Mouse (Mus musculus): ENCODE measurements around the gene Olfr1185-ps1. TPM values are rescaled to one million over a fixed set of nuclear protein-coding genes. Genes with fewer than 3 reads are reported as not detected.
"Not testable (repeated sequence)": the region's sequence is repeated elsewhere in the genome, so short reads cannot be mapped to it uniquely, and the experiment has no call there.

The Olfr1185-ps1 gene
- polyA plus RNA-seq (2014; fragmentation: Nextera tagmentation; extraction: Ambion mirVana) = not detected in 2 replicates

DNA sequence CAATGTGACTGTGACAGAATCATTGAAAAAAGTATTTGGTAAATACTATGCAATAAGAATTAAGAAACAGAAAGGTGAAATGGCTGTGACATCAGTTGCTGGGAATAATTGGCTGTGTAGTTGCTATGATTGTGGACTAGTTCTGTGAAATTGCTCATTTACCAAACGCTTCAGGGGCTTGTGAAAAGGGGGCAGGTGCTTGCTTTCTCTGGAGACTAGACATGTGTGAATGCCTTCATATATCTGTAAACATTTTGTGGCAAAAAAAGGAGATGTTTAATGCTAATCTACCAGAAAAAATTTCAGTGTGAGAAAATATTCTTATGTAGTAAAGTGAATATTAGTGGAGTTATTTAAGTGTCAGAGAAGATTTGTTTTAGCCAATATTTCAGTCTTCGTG lies at the start of gene Olfr1185-ps1:
Olfr1185-ps1 (plus strand) TSS at position 301 of the 400 bp plus-strand sequence.
- Histone ChIP-seq H3K9ac (replicated peaks; ENCODE audit: low read length) (no peak within 1 kb of the TSS), H3K4me2 (ENCODE audit: low read depth, low read length) (no peak within 1 kb of the TSS), H3K36me3 (replicated peaks; ENCODE audit: control insufficient read depth, insufficient read depth, low read depth, low read length) (no peaks in the 10 kb centered on the region), H3K27ac (replicated peaks; ENCODE audit: low read depth, low read length) (no peak within 1 kb of the TSS), H3K4me1 (ENCODE audit: control insufficient read depth, insufficient read depth, low read length) (no peaks in the 10 kb centered on the region), H3K4me3 (ENCODE audit: low read depth, low read length) (no peak within 1 kb of the TSS), H3K9me3 (replicated peaks; ENCODE audit: control insufficient read depth, low read length) (no peaks in the 10 kb centered on the region), H3K27me3 (ENCODE audit: control insufficient read depth, insufficient read depth, low read length) (no peaks in the 10 kb centered on the region)
- ATAC-seq (replicated peaks; ENCODE audit: insufficient number of reproducible peaks, low FRiP score, low TSS enrichment, low read depth) = no peak
- DNase-seq (ENCODE audit: low spot score) = no peak
- WGBS = 77% methylated on average over 2 of the region's 2 CpGs

DNA sequence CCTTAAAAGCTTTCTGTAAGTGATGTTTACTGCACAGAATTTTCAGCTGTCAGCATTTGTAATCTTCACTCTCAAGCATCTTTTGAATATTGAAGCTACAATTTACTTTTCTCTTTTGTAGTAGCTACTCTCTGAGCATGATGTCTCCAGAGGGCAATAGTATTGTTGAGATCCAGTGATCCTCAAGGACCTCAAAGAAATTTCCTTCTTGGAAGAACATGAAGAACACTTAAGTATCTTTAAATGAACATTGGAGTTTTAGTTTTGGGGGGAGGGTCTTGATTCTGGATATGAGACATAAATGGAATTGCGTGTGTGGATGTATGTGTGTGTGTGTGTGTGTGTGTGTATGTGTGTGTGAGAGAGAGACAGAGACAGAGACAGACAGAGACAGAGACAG lies 44.1 kb upstream of the Olfr1185-ps1 start, which contains the start of gene Gm13757:
Gm13757 (minus strand) TSS at position 101 of the 400 bp plus-strand sequence.
- Histone ChIP-seq H3K4me3 (ENCODE audit: low read depth, low read length) (no peak within 1 kb of the TSS), H3K9me3 (replicated peaks; ENCODE audit: control insufficient read depth, low read length) (no peaks in the 10 kb centered on the region), H3K9ac (replicated peaks; ENCODE audit: low read length) (no peak within 1 kb of the TSS), H3K27ac (replicated peaks; ENCODE audit: low read depth, low read length) (no peak within 1 kb of the TSS), H3K27me3 (ENCODE audit: control insufficient read depth, insufficient read depth, low read length) (no peaks in the 10 kb centered on the region), H3K4me1 (ENCODE audit: control insufficient read depth, insufficient read depth, low read length) (no peaks in the 10 kb centered on the region), H3K36me3 (replicated peaks; ENCODE audit: control insufficient read depth, insufficient read depth, low read depth, low read length) (no peaks in the 10 kb centered on the region), H3K4me2 (ENCODE audit: low read depth, low read length) (no peak within 1 kb of the TSS)
- DNase-seq (ENCODE audit: low spot score) = no peak
- 92% methylated on average over 1 of the region's 1 CpGs for WGBS
- ATAC-seq (replicated peaks; ENCODE audit: insufficient number of reproducible peaks, low FRiP score, low TSS enrichment, low read depth) = no peak

DNA sequence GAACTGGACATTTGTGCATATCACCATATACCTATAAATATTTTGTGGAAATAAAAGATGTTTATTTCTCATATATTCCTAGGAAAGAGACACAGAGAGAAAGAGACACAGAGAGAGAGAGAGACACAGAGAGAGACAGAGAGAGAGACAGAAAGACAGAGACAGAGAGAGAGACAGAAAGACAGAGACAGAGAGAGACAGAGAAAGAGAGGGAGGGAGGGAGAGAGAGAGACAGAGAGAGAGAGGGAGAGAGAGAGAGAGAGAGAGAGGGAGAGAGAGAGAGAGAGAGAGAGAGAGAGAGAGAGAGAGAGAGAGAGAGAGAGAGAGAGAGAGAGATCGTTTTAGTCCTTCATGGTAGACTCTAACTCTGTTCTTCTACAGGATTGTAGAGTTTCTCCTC lies 38.6 kb upstream of the Olfr1185-ps1 start, which contains the start of gene Olfr1183:
Olfr1183 (plus strand) TSS at position 301 of the 400 bp plus-strand sequence.
- not testable (repeated sequence) for ATAC-seq (replicated peaks; ENCODE audit: insufficient number of reproducible peaks, low FRiP score, low TSS enrichment, low read depth); H3K27me3 ChIP-seq (ENCODE audit: control insufficient read depth, insufficient read depth, low read length)
- WGBS = 85% methylated on average over 1 of the region's 1 CpGs

DNA sequence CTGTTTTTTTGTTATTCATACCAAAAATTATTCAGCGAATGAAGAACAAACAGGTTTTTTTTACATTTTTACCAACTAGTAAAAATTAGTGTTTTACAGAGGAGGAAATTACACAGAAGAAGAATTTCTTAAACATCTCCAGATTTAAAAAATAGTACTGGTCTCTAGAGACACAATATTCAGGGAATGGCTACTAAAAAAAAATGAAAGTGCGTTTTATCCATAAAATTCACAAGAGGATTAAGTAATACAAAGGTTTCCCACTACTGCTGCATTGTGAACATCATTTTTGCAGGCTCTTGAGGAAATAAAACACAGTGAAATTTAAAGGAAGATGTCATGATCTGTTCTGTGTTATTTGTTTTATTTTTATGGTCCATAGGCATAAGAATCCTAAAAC lies 9.8 kb upstream of the Olfr1185-ps1 start, which contains the start of gene Olfr1184:
Olfr1184 (plus strand) TSS at position 301 of the 400 bp plus-strand sequence.
- no peaks in the 10 kb centered on the region for H3K36me3 ChIP-seq (replicated peaks; ENCODE audit: control insufficient read depth, insufficient read depth, low read depth, low read length)
- H3K4me3 ChIP-seq (ENCODE audit: low read depth, low read length) = no peak within 1 kb of the TSS
- DNase-seq (ENCODE audit: low spot score) = no peak
- no peak within 1 kb of the TSS for H3K9ac ChIP-seq (replicated peaks; ENCODE audit: low read length)
- H3K9me3 ChIP-seq (replicated peaks; ENCODE audit: control insufficient read depth, low read length) = no peaks in the 10 kb centered on the region
- 88% methylated on average over 2 of the region's 2 CpGs for WGBS
- no peak within 1 kb of the TSS for H3K4me2 ChIP-seq (ENCODE audit: low read depth, low read length)
- no peak for ATAC-seq (replicated peaks; ENCODE audit: insufficient number of reproducible peaks, low FRiP score, low TSS enrichment, low read depth)
- no peaks in the 10 kb centered on the region for H3K4me1 ChIP-seq (ENCODE audit: control insufficient read depth, insufficient read depth, low read length)
- no peaks in the 10 kb centered on the region for H3K27me3 ChIP-seq (ENCODE audit: control insufficient read depth, insufficient read depth, low read length)
- no peak within 1 kb of the TSS for H3K27ac ChIP-seq (replicated peaks; ENCODE audit: low read depth, low read length)

More for the DNA sequence above, 38.6 kb upstream of the Olfr1185-ps1 start, which contains the start of gene Olfr1183:
- not testable (repeated sequence) for H3K27ac ChIP-seq (replicated peaks; ENCODE audit: low read depth, low read length); H3K4me1 ChIP-seq (ENCODE audit: control insufficient read depth, insufficient read depth, low read length); H3K4me3 ChIP-seq (ENCODE audit: low read depth, low read length); H3K4me2 ChIP-seq (ENCODE audit: low read depth, low read length); H3K9ac ChIP-seq (replicated peaks; ENCODE audit: low read length); DNase-seq (ENCODE audit: low spot score); H3K9me3 ChIP-seq (replicated peaks; ENCODE audit: control insufficient read depth, low read length); H3K36me3 ChIP-seq (replicated peaks; ENCODE audit: control insufficient read depth, insufficient read depth, low read depth, low read length)

DNA sequence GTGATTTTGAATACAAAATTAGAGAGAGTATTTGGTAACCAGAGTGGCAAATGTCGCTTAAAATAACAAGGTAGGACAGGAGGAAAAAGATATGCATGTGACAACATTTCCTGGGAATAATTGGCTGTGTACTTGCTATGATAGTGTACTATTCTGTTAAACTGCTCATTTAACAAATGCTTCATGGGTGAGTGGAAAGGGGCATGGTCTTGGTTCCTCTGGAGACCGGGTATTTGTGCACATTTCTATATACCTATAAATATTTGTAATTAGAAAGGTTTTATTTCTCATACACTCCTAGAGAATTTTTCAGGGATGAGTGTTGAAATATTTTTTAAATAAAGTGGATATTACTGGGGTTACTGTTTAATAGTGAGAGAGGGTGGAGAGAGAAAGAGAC lies 25.1 kb downstream of the Olfr1185-ps1 start, which contains the start of gene Olfr1186:
Olfr1186 (plus strand) TSS at position 301 of the 400 bp plus-strand sequence.
- H3K27ac ChIP-seq (replicated peaks; ENCODE audit: low read depth, low read length) = no peak within 1 kb of the TSS
- H3K4me1 ChIP-seq (ENCODE audit: control insufficient read depth, insufficient read depth, low read length) = no peaks in the 10 kb centered on the region
- no peak within 1 kb of the TSS for H3K9ac ChIP-seq (replicated peaks; ENCODE audit: low read length)
- no peaks in the 10 kb centered on the region for H3K9me3 ChIP-seq (replicated peaks; ENCODE audit: control insufficient read depth, low read length)
- no peak for DNase-seq (ENCODE audit: low spot score)
- H3K4me3 ChIP-seq (ENCODE audit: low read depth, low read length) = no peak within 1 kb of the TSS
- no peaks in the 10 kb centered on the region for H3K36me3 ChIP-seq (replicated peaks; ENCODE audit: control insufficient read depth, insufficient read depth, low read depth, low read length)
- ATAC-seq (replicated peaks; ENCODE audit: insufficient number of reproducible peaks, low FRiP score, low TSS enrichment, low read depth) = no peak
- no peaks in the 10 kb centered on the region for H3K27me3 ChIP-seq (ENCODE audit: control insufficient read depth, insufficient read depth, low read length)
- 79% methylated on average over 2 of the region's 2 CpGs for WGBS
- no peak within 1 kb of the TSS for H3K4me2 ChIP-seq (ENCODE audit: low read depth, low read length)

DNA sequence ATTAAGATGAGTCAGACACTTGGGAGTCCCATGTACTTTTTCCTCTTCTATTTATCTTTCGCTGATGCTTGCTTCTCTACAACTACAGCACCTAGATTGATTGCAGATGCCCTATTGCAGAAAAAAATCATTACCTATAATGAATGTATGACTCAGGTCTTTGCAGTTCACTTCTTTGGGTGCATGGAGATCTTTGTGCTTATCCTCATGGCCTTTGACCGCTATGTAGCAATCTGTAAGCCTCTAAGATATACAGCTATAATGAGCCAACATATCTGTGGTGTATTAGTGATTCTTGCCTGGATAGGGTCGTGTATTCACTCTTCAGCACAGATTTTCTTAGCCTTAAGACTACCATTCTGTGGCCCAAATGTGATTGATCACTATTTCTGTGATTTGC lies 32.6 kb downstream of the Olfr1185-ps1 start:
- H3K27ac ChIP-seq (replicated peaks; ENCODE audit: low read depth, low read length) = no peak overlapping the region
- H3K36me3 ChIP-seq (replicated peaks; ENCODE audit: control insufficient read depth, insufficient read depth, low read depth, low read length) = no peaks in the 10 kb centered on the region
- no peak overlapping the region for H3K9ac ChIP-seq (replicated peaks; ENCODE audit: low read length)
- no peak overlapping the region for H3K4me3 ChIP-seq (ENCODE audit: low read depth, low read length)
- ATAC-seq (replicated peaks; ENCODE audit: insufficient number of reproducible peaks, low FRiP score, low TSS enrichment, low read depth) = no peak
- no peaks in the 10 kb centered on the region for H3K9me3 ChIP-seq (replicated peaks; ENCODE audit: control insufficient read depth, low read length)
- H3K4me2 ChIP-seq (ENCODE audit: low read depth, low read length) = no peak overlapping the region
- DNase-seq (ENCODE audit: low spot score) = no peak
- H3K27me3 ChIP-seq (ENCODE audit: control insufficient read depth, insufficient read depth, low read length) = no peaks in the 10 kb centered on the region
- 74% methylated on average over 3 of the region's 3 CpGs for WGBS
- no peaks in the 10 kb centered on the region for H3K4me1 ChIP-seq (ENCODE audit: control insufficient read depth, insufficient read depth, low read length)

Other genes starting within 250 kb of the Olfr1185-ps1 start
- gene Olfr1173, start 213.4 kb upstream of the Olfr1185-ps1 start, polyA plus RNA-seq (2014; fragmentation: Nextera tagmentation; extraction: Ambion mirVana) = not detected in 2 replicates
- not detected in 2 replicates for gene Olfr1174-ps, start 178.2 kb upstream of the Olfr1185-ps1 start, polyA plus RNA-seq (2014; fragmentation: Nextera tagmentation; extraction: Ambion mirVana)
- not detected in 2 replicates for gene Olfr1175-ps, start 166.1 kb upstream of the Olfr1185-ps1 start, polyA plus RNA-seq (2014; fragmentation: Nextera tagmentation; extraction: Ambion mirVana)
- gene Olfr1176, start 156.6 kb upstream of the Olfr1185-ps1 start, polyA plus RNA-seq (2014; fragmentation: Nextera tagmentation; extraction: Ambion mirVana) = not detected in 2 replicates
- not detected in 2 replicates for gene Olfr1177-ps, start 146.8 kb upstream of the Olfr1185-ps1 start, polyA plus RNA-seq (2014; fragmentation: Nextera tagmentation; extraction: Ambion mirVana)
- gene Olfr1178, start 106.3 kb upstream of the Olfr1185-ps1 start, polyA plus RNA-seq (2014; fragmentation: Nextera tagmentation; extraction: Ambion mirVana) = not detected in 2 replicates
- gene Olfr1179, start 86.9 kb upstream of the Olfr1185-ps1 start, polyA plus RNA-seq (2014; fragmentation: Nextera tagmentation; extraction: Ambion mirVana) = not detected in 2 replicates
- gene Olfr1180, start 74.2 kb upstream of the Olfr1185-ps1 start, polyA plus RNA-seq (2014; fragmentation: Nextera tagmentation; extraction: Ambion mirVana) = not detected in 2 replicates
- not detected in 2 replicates for gene Olfr1181, start 67.1 kb upstream of the Olfr1185-ps1 start, polyA plus RNA-seq (2014; fragmentation: Nextera tagmentation; extraction: Ambion mirVana)
- not detected in 2 replicates for gene Gm13757, start 44.2 kb upstream of the Olfr1185-ps1 start, polyA plus RNA-seq (2014; fragmentation: Nextera tagmentation; extraction: Ambion mirVana)
- gene Olfr1183, start 38.5 kb upstream of the Olfr1185-ps1 start, polyA plus RNA-seq (2014; fragmentation: Nextera tagmentation; extraction: Ambion mirVana) = not detected in 2 replicates
- gene Olfr1184, start 9.7 kb upstream of the Olfr1185-ps1 start, polyA plus RNA-seq (2014; fragmentation: Nextera tagmentation; extraction: Ambion mirVana) = not detected in 2 replicates
- not detected in 2 replicates for gene Olfr1186, start 25.2 kb downstream of the Olfr1185-ps1 start, polyA plus RNA-seq (2014; fragmentation: Nextera tagmentation; extraction: Ambion mirVana)
- not detected in 2 replicates for gene Olfr1188, start 63.6 kb downstream of the Olfr1185-ps1 start, polyA plus RNA-seq (2014; fragmentation: Nextera tagmentation; extraction: Ambion mirVana)
- gene Olfr1189, start 93.1 kb downstream of the Olfr1185-ps1 start, polyA plus RNA-seq (2014; fragmentation: Nextera tagmentation; extraction: Ambion mirVana) = not detected in 2 replicates
- not detected in 2 replicates for gene Olfr1191-ps1, start 147.2 kb downstream of the Olfr1185-ps1 start, polyA plus RNA-seq (2014; fragmentation: Nextera tagmentation; extraction: Ambion mirVana)
- gene Olfr1192-ps1, start 155.2 kb downstream of the Olfr1185-ps1 start, polyA plus RNA-seq (2014; fragmentation: Nextera tagmentation; extraction: Ambion mirVana) = not detected in 2 replicates
- not detected in 2 replicates for gene Olfr1193, start 182.3 kb downstream of the Olfr1185-ps1 start, polyA plus RNA-seq (2014; fragmentation: Nextera tagmentation; extraction: Ambion mirVana)
- not detected in 2 replicates for gene Olfr1195, start 195.9 kb downstream of the Olfr1185-ps1 start, polyA plus RNA-seq (2014; fragmentation: Nextera tagmentation; extraction: Ambion mirVana)
- gene Olfr1196, start 211.3 kb downstream of the Olfr1185-ps1 start, polyA plus RNA-seq (2014; fragmentation: Nextera tagmentation; extraction: Ambion mirVana) = not detected in 2 replicates
- not detected in 2 replicates for gene Olfr1197, start 239.0 kb downstream of the Olfr1185-ps1 start, polyA plus RNA-seq (2014; fragmentation: Nextera tagmentation; extraction: Ambion mirVana)

Measured in embryonic facial prominence, embryonic 11.5 days (tissue).